Mouse (Mus musculus) spleen, adult 2 months (tissue): ENCODE measurements around the gene Pex6.
A peak's percentile ranks its signal among the peaks of the same experiment; 100 is the strongest.

ENCODE experiments used
- CTCF ChIP-seq: fragments of 200-500 bp; IDR thresholded peaks from 2 replicates; pipeline ENCODE4 v1.5.1; 2011; ENCODE audit warnings: mild to moderate bottlenecking, inconsistent platforms; ENCODE audit not compliant: insufficient read depth, insufficient read length, insufficient replicate concordance; ENCODE audit errors: extremely low read depth
- POLR2A ChIP-seq: fragments of 200-500 bp; IDR thresholded peaks from 2 replicates; pipeline ENCODE4 v1.6.1; 2011; ENCODE audit warnings: low read depth, low read length, inconsistent platforms

DNA sequence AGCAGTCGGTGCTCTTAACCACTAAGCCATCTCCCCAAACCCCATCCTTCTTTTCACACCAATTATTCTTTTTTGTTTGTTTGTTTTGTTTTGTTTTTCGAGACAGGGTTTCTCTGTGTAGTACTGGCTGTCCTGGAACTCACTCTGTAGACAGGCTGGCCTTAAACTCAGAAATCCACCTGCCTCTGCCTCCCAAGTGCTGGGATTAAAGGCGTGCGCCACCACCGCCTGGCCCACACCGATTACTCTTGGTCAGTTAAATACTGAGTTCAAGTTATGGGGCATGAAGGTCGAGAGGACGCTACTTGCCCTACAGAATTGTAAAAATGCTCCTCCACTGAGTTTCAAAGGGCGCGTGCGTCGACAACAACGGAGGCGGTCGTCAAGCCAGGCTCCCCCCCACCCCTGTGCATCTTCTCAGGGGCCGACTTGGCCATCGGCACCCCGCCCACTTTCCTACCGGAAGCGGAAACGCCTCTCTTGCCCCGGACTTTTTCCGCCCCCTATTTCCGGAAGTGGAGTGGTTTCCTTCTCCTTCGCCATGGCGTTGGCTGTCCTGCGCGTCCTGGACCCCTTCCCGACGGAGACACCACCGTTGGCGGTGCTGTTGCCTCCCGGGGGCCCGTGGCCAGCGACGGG is at the start of gene Pex6:
- TF ChIP-seq CTCF (no peak), POLR2A (peak; percentile 71)
